Mouse (Mus musculus) myocyte (in vitro differentiated cells): ENCODE results near the gene Itgav. TPM values are rescaled to one million over a fixed set of nuclear protein-coding genes. Genes with fewer than 3 reads are reported as not detected.
A peak's percentile ranks its signal among the peaks of the same experiment; 100 is the strongest.

Experiments
- H3K27me3 ChIP-seq: one replicate; pipeline ENCODE4 v1.6.1; 2011; ENCODE audit not compliant: control insufficient read depth, insufficient read depth, insufficient read length
- H3K36me3 ChIP-seq: one replicate; pipeline ENCODE4 v1.6.1; 2011; ENCODE audit not compliant: control insufficient read depth, insufficient read depth
- H3K4me2 ChIP-seq: one replicate; pipeline ENCODE4 v1.6.1; 2011; ENCODE audit warnings: low read depth, control low read depth
- H3K4me3 ChIP-seq: one replicate; pipeline ENCODE4 v1.5.1; 2011; ENCODE audit warnings: mild to moderate bottlenecking, control low read depth, moderate library complexity
- H3K79me2 ChIP-seq: one replicate; pipeline ENCODE4 v1.6.1; 2011; ENCODE audit not compliant: control insufficient read depth, insufficient read depth
- H3ac ChIP-seq: one replicate; pipeline ENCODE4 v1.6.1; 2011; ENCODE audit not compliant: control insufficient read depth, insufficient read length
- CEBPB ChIP-seq: IDR thresholded peaks from 2 replicates; pipeline ENCODE4 v1.6.1; 2011; ENCODE audit warnings: mild to moderate bottlenecking, moderate library complexity; ENCODE audit not compliant: poor library complexity, insufficient read depth, severe bottlenecking
- E2F4 ChIP-seq: IDR thresholded peaks from one replicate; pipeline ENCODE4 v1.6.1; 2011; ENCODE audit warnings: mild to moderate bottlenecking, control low read depth, moderate library complexity; ENCODE audit not compliant: insufficient read depth
- MAX ChIP-seq: IDR thresholded peaks from one replicate; pipeline ENCODE4 v1.6.1; 2011; ENCODE audit warnings: low read depth, mild to moderate bottlenecking, control low read depth
- MYOD1 ChIP-seq, 3 experiments: IDR thresholded peaks; one replicate each; pipeline ENCODE4 v1.6.1; 2011; ENCODE audit warnings: control low read depth in 2 of 3, low read depth in 2 of 3, mild to moderate bottlenecking in 2 of 3, moderate library complexity in 1 of 3; ENCODE audit not compliant: insufficient read length in 2 of 3, control insufficient read depth in 1 of 3
- MYOG ChIP-seq, 3 experiments: IDR thresholded peaks; one replicate each; pipeline ENCODE4 v1.6.1; 2011; ENCODE audit warnings: control low read depth in 2 of 3, low read depth in 2 of 3, mild to moderate bottlenecking in 2 of 3; ENCODE audit not compliant: insufficient read length in 2 of 3, control insufficient read depth in 1 of 3, insufficient read depth in 1 of 3
- POLR2A ChIP-seq: IDR thresholded peaks from one replicate; pipeline ENCODE4 v1.6.1; 2011; ENCODE audit warnings: low read depth, mild to moderate bottlenecking, control low read depth, moderate library complexity; ENCODE audit not compliant: insufficient read length
- POLR2AphosphoS2 ChIP-seq: IDR thresholded peaks from one replicate; pipeline ENCODE4 v1.6.1; 2011; ENCODE audit warnings: low read depth, control low read depth; ENCODE audit not compliant: insufficient read length
- REST ChIP-seq: IDR thresholded peaks from one replicate; pipeline ENCODE4 v1.6.1; 2011; ENCODE audit warnings: mild to moderate bottlenecking, control low read depth, moderate library complexity; ENCODE audit not compliant: insufficient read depth, insufficient read length
- SRF ChIP-seq: IDR thresholded peaks from one replicate; pipeline ENCODE4 v1.6.1; 2011; ENCODE audit warnings: low read depth; ENCODE audit not compliant: control insufficient read depth, insufficient read length
- TCF12 ChIP-seq: IDR thresholded peaks from one replicate; pipeline ENCODE4 v1.6.1; 2011; ENCODE audit warnings: mild to moderate bottlenecking, control low read depth; ENCODE audit not compliant: poor library complexity, insufficient read depth, severe bottlenecking
- TCF3 ChIP-seq: IDR thresholded peaks from one replicate; pipeline ENCODE4 v1.6.1; 2011; ENCODE audit warnings: low read depth, control low read depth; ENCODE audit not compliant: insufficient read length
- USF1 ChIP-seq: IDR thresholded peaks from one replicate; pipeline ENCODE4 v1.6.1; 2011; ENCODE audit warnings: low read depth, mild to moderate bottlenecking, control low read depth, moderate library complexity
- polyA plus RNA-seq: library from polyadenylated mRNA; unstranded; fragments of >200 nt; fragmentation: generic; extraction: Trizol; gene quantifications from one replicate; pipeline ENCODE4 v1.2.1, GENCODE M21; 2012; ENCODE audit warnings: missing spikeins

The Itgav gene
- polyA plus RNA-seq, 1 experiment, result 26.2 TPM

GRCm38 (mm10) chr2:83742836-83743235 is 18.6 kb downstream of the Itgav start:
- Histone ChIP-seq H3K27me3 (no peaks in the 10 kb centered on the region), H3K79me2 (peaks cover 41% of the 10 kb centered on the region), H3K4me3 (no peak overlapping the region), H3ac (no peak overlapping the region), H3K4me2 (no peak overlapping the region), H3K36me3 (peaks cover 6% of the 10 kb centered on the region)
- no peak for TF ChIP-seq MAX
- TF ChIP-seq POLR2A, result no peak
- TF ChIP-seq MYOG (IDR thresholded peaks at IDR 0.05; ENCODE audit: control insufficient read depth in 1 of 3, insufficient read depth in 1 of 3, insufficient read length in 2 of 3, low read depth in 2 of 3), result no peak

GRCm38 (mm10) chr2:83744276-83744952 is 20.2 kb downstream of the Itgav start:
- Histone ChIP-seq H3K79me2 (peaks cover 40% of the 10 kb centered on the region), H3K36me3 (peaks cover 7% of the 10 kb centered on the region), H3K4me3 (no peak overlapping the region), H3K27me3 (no peaks in the 10 kb centered on the region), H3ac (no peak overlapping the region), H3K4me2 (peak overlapping the region; percentile 60)
- no peak for TF ChIP-seq MYOD1 (IDR thresholded peaks at IDR 0.05; ENCODE audit: control insufficient read depth in 1 of 3, insufficient read length in 2 of 3, low read depth in 2 of 3)
- TF ChIP-seq MAX, result no peak
- no peak for TF ChIP-seq MYOG (IDR thresholded peaks at IDR 0.05; ENCODE audit: control insufficient read depth in 1 of 3, insufficient read depth in 1 of 3, insufficient read length in 2 of 3, low read depth in 2 of 3)
- no peak for TF ChIP-seq REST
- no peak for TF ChIP-seq E2F4
- TF ChIP-seq TCF12, result no peak
- no peak for TF ChIP-seq POLR2A
- TF ChIP-seq SRF, result no peak
- TF ChIP-seq TCF3, result no peak
- no peak for TF ChIP-seq USF1
- no peak for TF ChIP-seq CEBPB
- TF ChIP-seq POLR2AphosphoS2, result no peak

- H3K4me2 ChIP-seq, result no peak overlapping the region
- H3ac ChIP-seq, result no peak overlapping the region
- H3K79me2 ChIP-seq, result peaks cover 40% of the 10 kb centered on the region
- H3K4me3 ChIP-seq, result no peak overlapping the region
- no peak for TF ChIP-seq MYOG (IDR thresholded peaks at IDR 0.05; ENCODE audit: control insufficient read depth in 1 of 3, insufficient read depth in 1 of 3, insufficient read length in 2 of 3, low read depth in 2 of 3)
- no peak for TF ChIP-seq POLR2AphosphoS2
- no peak for TF ChIP-seq USF1
- TF ChIP-seq SRF, result no peak
- TF ChIP-seq MAX, result no peak
- TF ChIP-seq POLR2A, result no peak
- TF ChIP-seq CEBPB, result no peak
- no peak for TF ChIP-seq E2F4
- TF ChIP-seq REST, result no peak
- TF ChIP-seq TCF12, result no peak
- no peak for TF ChIP-seq TCF3
- no peak for TF ChIP-seq MYOD1 (IDR thresholded peaks at IDR 0.05; ENCODE audit: control insufficient read depth in 1 of 3, insufficient read length in 2 of 3, low read depth in 2 of 3)
- no peaks in the 10 kb centered on the region for H3K27me3 ChIP-seq
- H3K36me3 ChIP-seq, result peaks cover 7% of the 10 kb centered on the region
Measured at GRCm38 (mm10) chr2:83745257-83745656, 21.1 kb downstream of the Itgav start.

- peaks cover 7% of the 10 kb centered on the region for H3K36me3 ChIP-seq
- no peak overlapping the region for H3K4me3 ChIP-seq
- no peak overlapping the region for H3K4me2 ChIP-seq
- H3ac ChIP-seq, result no peak overlapping the region
- H3K79me2 ChIP-seq, result peaks cover 38% of the 10 kb centered on the region
- no peaks in the 10 kb centered on the region for H3K27me3 ChIP-seq
- TF ChIP-seq SRF (no peak), CEBPB (no peak), MYOG (IDR thresholded peaks at IDR 0.05; ENCODE audit: control insufficient read depth in 1 of 3, insufficient read depth in 1 of 3, insufficient read length in 2 of 3, low read depth in 2 of 3) (no peak), USF1 (no peak), POLR2AphosphoS2 (no peak), MAX (no peak), TCF12 (no peak), TCF3 (no peak), MYOD1 (IDR thresholded peaks at IDR 0.05; ENCODE audit: control insufficient read depth in 1 of 3, insufficient read length in 2 of 3, low read depth in 2 of 3) (no peak), REST (no peak), E2F4 (no peak), POLR2A (no peak)
Measured at GRCm38 (mm10) chr2:83748581-83749118, 24.5 kb downstream of the Itgav start.

- H3K4me3 ChIP-seq, result no peak overlapping the region
- H3K27me3 ChIP-seq, result no peaks in the 10 kb centered on the region
- TF ChIP-seq E2F4 (no peak), POLR2A (no peak), USF1 (no peak), TCF12 (no peak), POLR2AphosphoS2 (no peak), REST (no peak), MAX (no peak), MYOG (IDR thresholded peaks at IDR 0.05; ENCODE audit: control insufficient read depth in 1 of 3, insufficient read depth in 1 of 3, insufficient read length in 2 of 3, low read depth in 2 of 3) (no peak), MYOD1 (IDR thresholded peaks at IDR 0.05; ENCODE audit: control insufficient read depth in 1 of 3, insufficient read length in 2 of 3, low read depth in 2 of 3) (no peak), TCF3 (no peak), SRF (no peak), CEBPB (no peak)
- H3K36me3 ChIP-seq, result peaks cover 26% of the 10 kb centered on the region
- peaks cover 13% of the 10 kb centered on the region for H3K79me2 ChIP-seq
- no peak overlapping the region for H3ac ChIP-seq
- no peak overlapping the region for H3K4me2 ChIP-seq
Measured at GRCm38 (mm10) chr2:83753008-83753407, 28.8 kb downstream of the Itgav start.
